Mouse (Mus musculus): ENCODE measurements around the gene Nol6. TPM values are rescaled to one million over a fixed set of nuclear protein-coding genes. Genes with fewer than 3 reads are reported as not detected.

Nol6 gene
- 5.0 TPM for polyA plus RNA-seq (2015; fragmentation: Illumina TruSeq; extraction: RNeasy Lipid Tissue Mini Kit (QIAGEN cat#74804); ENCODE audit: insufficient read depth, low read depth, low replicate concordance)

DNA sequence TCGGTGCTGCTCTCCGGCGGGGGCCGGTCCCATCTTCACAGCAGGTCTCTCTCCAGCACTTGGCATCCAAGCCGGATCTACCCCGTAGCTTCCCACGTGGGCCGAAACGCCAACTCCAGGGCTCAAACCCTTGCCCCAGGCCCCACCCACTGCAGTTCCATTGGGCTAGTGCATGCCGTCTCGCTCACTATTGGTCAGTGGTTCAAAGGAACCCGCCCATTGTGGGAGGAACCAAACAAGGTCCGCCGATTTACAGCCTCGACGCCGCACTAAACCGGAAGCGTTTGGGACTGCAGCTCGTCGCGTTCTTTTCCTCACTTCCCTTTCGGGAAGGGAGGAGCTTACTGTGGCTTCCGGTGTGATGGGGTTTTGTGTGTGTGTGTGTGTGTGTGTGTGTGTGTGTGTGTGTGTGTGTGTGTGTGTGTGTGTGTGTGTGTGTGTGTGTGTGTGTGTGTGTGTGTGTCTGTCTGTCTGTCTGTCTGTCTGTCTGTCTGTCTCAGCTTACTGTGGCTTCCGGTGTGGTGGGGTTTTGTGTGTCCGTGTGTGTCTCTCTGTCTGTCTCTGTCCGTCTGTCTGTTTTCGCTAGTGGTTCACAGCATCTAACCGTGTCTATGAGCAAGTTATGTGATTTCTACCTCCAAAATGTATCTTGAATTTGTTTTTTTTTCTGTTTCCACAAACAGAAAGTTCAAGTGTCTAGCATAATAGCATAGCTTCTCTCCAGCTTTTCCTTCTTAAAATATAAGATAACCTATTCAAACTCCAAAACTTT, at the start of gene Nol6:
Gene Nol6 (minus strand): TSS at position 276 of the 772 bp plus-strand sequence.

DNA sequence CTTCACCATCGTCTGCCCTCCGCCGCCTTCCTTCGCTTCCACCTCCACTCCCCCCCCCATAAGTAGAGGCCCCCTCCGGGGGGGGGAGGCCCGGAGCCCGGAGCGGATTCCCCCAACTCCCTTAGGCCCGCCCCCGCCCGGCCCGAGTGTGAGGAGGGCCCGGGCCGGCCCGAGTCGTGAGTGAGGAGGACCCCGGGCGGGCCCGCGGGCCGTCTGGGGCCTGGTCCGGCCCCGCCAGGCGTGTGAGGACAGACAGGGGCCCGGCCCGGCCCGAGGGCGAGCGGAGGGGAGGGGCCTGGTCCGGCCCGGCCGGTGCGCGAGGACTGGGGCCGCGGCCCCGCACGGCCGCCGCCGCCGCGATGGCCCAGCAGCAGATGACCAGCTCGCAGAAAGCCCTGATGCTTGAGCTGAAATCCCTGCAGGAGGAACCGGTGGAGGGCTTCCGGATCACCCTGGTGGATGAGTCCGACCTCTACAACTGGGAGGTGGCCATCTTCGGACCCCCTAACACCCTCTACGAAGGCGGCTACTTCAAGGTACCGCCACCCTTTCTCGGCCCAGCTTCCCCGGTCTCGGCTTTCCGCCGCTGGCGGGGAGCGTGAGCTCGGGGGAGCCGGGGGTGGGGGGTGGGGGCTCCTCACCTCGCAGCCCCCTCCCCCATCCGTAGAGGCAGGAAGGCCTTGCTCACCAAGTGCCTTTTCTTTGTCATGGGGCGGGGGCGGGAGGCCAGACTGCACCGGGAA, 11.6 kb upstream of the Nol6 start, which contains the start of gene Ube2r2:
Gene Ube2r2 (plus strand): TSS at position 33 of the 743 bp plus-strand sequence.

DNA sequence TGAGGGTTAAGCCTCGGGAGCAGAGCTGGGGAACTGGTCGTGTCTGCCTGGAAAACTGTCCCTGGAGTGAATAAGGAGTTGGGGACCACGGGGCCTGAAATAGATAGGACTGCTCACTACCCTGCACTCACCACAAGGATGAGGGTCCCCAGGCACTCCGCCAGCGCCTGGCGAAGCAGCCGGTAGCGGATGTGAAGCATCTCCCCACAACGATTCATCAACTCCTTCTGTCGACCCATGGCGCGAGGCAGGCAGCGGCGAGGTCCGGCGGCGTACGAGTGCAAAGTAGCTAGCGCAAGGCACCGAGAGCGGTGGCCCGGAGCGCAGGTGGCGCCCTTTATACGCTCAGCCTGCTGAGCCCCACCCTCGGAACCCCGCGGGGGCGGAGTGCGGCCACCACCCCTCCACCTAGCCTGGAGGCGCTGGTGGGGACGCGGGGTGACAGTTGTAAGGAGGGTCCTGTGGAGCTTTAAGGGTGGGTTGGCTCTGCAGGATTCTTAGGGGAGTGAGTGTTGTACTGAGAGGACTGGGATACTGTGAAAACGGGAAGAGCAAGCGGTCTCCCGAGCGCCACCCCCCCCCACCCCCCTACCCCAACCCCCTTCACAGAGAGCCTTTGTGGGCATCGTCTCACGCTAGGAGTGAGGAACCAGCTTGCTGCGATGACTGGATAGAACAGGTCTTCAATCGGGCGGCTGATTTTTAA, 26.2 kb downstream of the Nol6 start, which contains the start of gene Aqp3:
Gene Aqp3 (minus strand): TSS at position 313 of the 706 bp plus-strand sequence.

Other genes with a start within 250 kb of the Nol6 start
- 5.2 TPM for gene Spink4, start 204.4 kb downstream of the Nol6 start, polyA plus RNA-seq (2015; fragmentation: Illumina TruSeq; extraction: RNeasy Lipid Tissue Mini Kit (QIAGEN cat#74804); ENCODE audit: insufficient read depth, low read depth, low replicate concordance)
- 69.8 TPM for gene Bag1, start 176.2 kb downstream of the Nol6 start, polyA plus RNA-seq (2015; fragmentation: Illumina TruSeq; extraction: RNeasy Lipid Tissue Mini Kit (QIAGEN cat#74804); ENCODE audit: insufficient read depth, low read depth, low replicate concordance)
- gene Chmp5, start 176.0 kb downstream of the Nol6 start, polyA plus RNA-seq (2015; fragmentation: Illumina TruSeq; extraction: RNeasy Lipid Tissue Mini Kit (QIAGEN cat#74804); ENCODE audit: insufficient read depth, low read depth, low replicate concordance): 23.0 TPM
- 22.6 TPM for gene Nfx1, start 153.5 kb downstream of the Nol6 start, polyA plus RNA-seq (2015; fragmentation: Illumina TruSeq; extraction: RNeasy Lipid Tissue Mini Kit (QIAGEN cat#74804); ENCODE audit: insufficient read depth, low read depth, low replicate concordance)
- gene Aqp7, start 76.3 kb downstream of the Nol6 start, polyA plus RNA-seq (2015; fragmentation: Illumina TruSeq; extraction: RNeasy Lipid Tissue Mini Kit (QIAGEN cat#74804); ENCODE audit: insufficient read depth, low read depth, low replicate concordance): 1.1 TPM
- gene Aqp3, start 26.3 kb downstream of the Nol6 start, polyA plus RNA-seq (2015; fragmentation: Illumina TruSeq; extraction: RNeasy Lipid Tissue Mini Kit (QIAGEN cat#74804); ENCODE audit: insufficient read depth, low read depth, low replicate concordance): not detected
- gene Ube2r2, start 11.3 kb upstream of the Nol6 start, polyA plus RNA-seq (2015; fragmentation: Illumina TruSeq; extraction: RNeasy Lipid Tissue Mini Kit (QIAGEN cat#74804); ENCODE audit: insufficient read depth, low read depth, low replicate concordance): 17.8 TPM
- 8.9 TPM for gene Ubap2, start 150.7 kb upstream of the Nol6 start, polyA plus RNA-seq (2015; fragmentation: Illumina TruSeq; extraction: RNeasy Lipid Tissue Mini Kit (QIAGEN cat#74804); ENCODE audit: insufficient read depth, low read depth, low replicate concordance)
- 7.6 TPM for gene Dcaf12, start 190.4 kb upstream of the Nol6 start, polyA plus RNA-seq (2015; fragmentation: Illumina TruSeq; extraction: RNeasy Lipid Tissue Mini Kit (QIAGEN cat#74804); ENCODE audit: insufficient read depth, low read depth, low replicate concordance)
- gene Ubap1, start 224.5 kb upstream of the Nol6 start, polyA plus RNA-seq (2015; fragmentation: Illumina TruSeq; extraction: RNeasy Lipid Tissue Mini Kit (QIAGEN cat#74804); ENCODE audit: insufficient read depth, low read depth, low replicate concordance): 10.5 TPM

All from pancreas, adult 10 weeks (tissue).